7 mouse cellular contexts compared by ENCODE assay signal in genomic region chr2:9632719-9633446, GRCm38 (mm10).
A peak's percentile ranks its signal among the peaks of the same experiment; 100 is the strongest.
DNase-seq lines count a peak whose midpoint lies in the region; ATAC-seq and TF ChIP-seq lines count a peak whose summit lies in the region.

No protein-coding gene starts in this region.

- no peak overlapping the region for H3K9ac ChIP-seq in intestine, embryonic 16.5 days (ENCODE audit: low read depth, low read length)

- H3K27me3 ChIP-seq in E14TG2a.4 (ENCODE audit: insufficient read depth, low read length), result peaks cover 8% of the 10 kb centered on the region
- no peaks in the 10 kb centered on the region for H3K27me3 ChIP-seq in intestine, embryonic 16.5 days (replicated peaks; ENCODE audit: control insufficient read depth, insufficient read depth, low read length)

- peak; percentile 12 for DNase-seq in adipocyte (ENCODE audit: low spot score)
- DNase-seq in gastrocnemius, postnatal 25 days, result peak; percentile 46
- DNase-seq in mesoderm, embryonic 11.5 days (ENCODE audit: low read depth, low spot score), result peak; percentile 25
- DNase-seq in ovary, adult 18-20 months (ENCODE audit: low spot score), result no peak
- no peak for DNase-seq in thymus, postnatal 0 days (ENCODE audit: low spot score)

- H3K36me3 ChIP-seq in E14TG2a.4 (ENCODE audit: insufficient read depth, low read length), result no peaks in the 10 kb centered on the region
- no peaks in the 10 kb centered on the region for H3K36me3 ChIP-seq in intestine, embryonic 16.5 days (ENCODE audit: control insufficient read depth, insufficient read depth, low read length)

- 42% methylated on average over 15 of the region's 15 CpGs for WGBS in intestine, embryonic 16.5 days

- no peak for ATAC-seq in intestine, embryonic 16.5 days

- H3K9me3 ChIP-seq in E14TG2a.4 (ENCODE audit: low read length), result no peaks in the 10 kb centered on the region
- no peaks in the 10 kb centered on the region for H3K9me3 ChIP-seq in intestine, embryonic 16.5 days (ENCODE audit: control insufficient read depth, low read length)

- no peak for TF ChIP-seq CTCF in E14TG2a.4 (conservative IDR thresholded peaks at IDR 0.05; ENCODE audit: low read length)

- peak overlapping the region; percentile 35 for H3K4me3 ChIP-seq in E14TG2a.4 (replicated peaks; ENCODE audit: low read length)
- H3K4me3 ChIP-seq in intestine, embryonic 16.5 days (ENCODE audit: low read length), result no peak overlapping the region

- no peak overlapping the region for H3K27ac ChIP-seq in intestine, embryonic 16.5 days (ENCODE audit: low read length)

- H3K4me1 ChIP-seq in E14TG2a.4 (replicated peaks; ENCODE audit: low read depth, low read length), result peaks cover 8% of the 10 kb centered on the region; the same call in 1 of the 2 replicates
- no peaks in the 10 kb centered on the region for H3K4me1 ChIP-seq in intestine, embryonic 16.5 days (ENCODE audit: control insufficient read depth, insufficient read depth, low read length)

- H3K4me2 ChIP-seq in intestine, embryonic 16.5 days (ENCODE audit: low read depth, low read length), result no peak overlapping the region

Comparison
In these comparisons a context has a peak if more than half of its experiments do, and no peak if none do; other contexts are left out.
1. DNase-seq: peak in adipocyte (single experiment), gastrocnemius, postnatal 25 days (single experiment) and mesoderm, embryonic 11.5 days (single experiment); none in ovary, adult 18-20 months (single experiment) and thymus, postnatal 0 days (single experiment).